ENCODE assay signal across 8 mouse cellular contexts in the genomic region with DNA sequence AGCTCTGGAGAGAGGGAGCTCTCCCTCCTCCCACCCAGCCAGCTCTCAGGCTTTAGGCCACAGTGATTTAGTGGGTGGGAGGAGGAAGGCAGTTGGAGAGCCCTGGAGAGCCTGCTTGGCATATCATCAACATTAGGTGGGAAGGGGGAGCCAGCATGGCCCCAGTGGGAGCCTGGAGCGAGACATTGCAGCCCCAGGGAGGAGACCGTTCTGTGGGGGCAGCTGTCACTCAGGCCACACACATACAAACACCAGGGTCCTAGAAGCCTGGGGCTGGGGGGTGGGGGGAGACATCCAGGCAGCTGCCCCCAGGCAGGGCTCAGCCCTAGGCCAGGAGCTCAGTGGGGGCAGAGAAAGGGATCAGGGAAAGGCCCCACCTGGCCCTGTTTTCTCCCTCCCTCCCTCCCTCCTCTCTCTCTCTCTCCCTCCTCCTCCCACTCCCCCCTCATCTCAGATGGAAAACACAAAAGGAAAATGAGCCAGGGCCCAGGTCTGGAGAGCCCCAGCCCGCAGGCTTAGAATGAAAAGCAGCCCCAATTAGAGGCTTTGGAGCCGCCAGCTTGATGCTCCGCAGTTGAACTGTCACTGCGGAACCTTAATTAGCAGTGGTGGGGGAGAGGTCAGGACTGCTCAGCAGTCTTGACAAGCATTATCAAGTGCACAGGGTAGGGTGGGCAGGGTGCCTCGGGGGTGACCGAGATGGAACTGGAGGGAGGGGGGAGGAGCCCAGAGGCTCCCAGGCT.
A peak's percentile ranks its signal among the peaks of the same experiment; 100 is the strongest.
DNase-seq lines count a peak whose midpoint lies in the region; ATAC-seq and TF ChIP-seq lines count a peak whose summit lies in the region.

No protein-coding gene starts in this region.

- H3K9me3 ChIP-seq in forebrain, embryonic 11.5 days (ENCODE audit: control insufficient read depth, low read length): no peaks in the 10 kb centered on the region
- no peaks in the 10 kb centered on the region for H3K9me3 ChIP-seq in liver, embryonic 13.5 days (replicated peaks)
- H3K9me3 ChIP-seq in stomach, embryonic 14.5 days (ENCODE audit: control insufficient read depth, low read depth, low read length): no peaks in the 10 kb centered on the region

- no peak for TF ChIP-seq CTCF in left cerebral cortex, adult 2 months (IDR thresholded peaks at IDR 0.05)

- H3K4me2 ChIP-seq in forebrain, embryonic 11.5 days (ENCODE audit: low read depth, low read length, severe bottlenecking): peak overlapping the region; percentile 32
- no peak overlapping the region for H3K4me2 ChIP-seq in liver, embryonic 13.5 days
- peak overlapping the region; percentile 18; the same call in 1 of the 2 replicates for H3K4me2 ChIP-seq in stomach, embryonic 14.5 days (replicated peaks; ENCODE audit: low read depth, low read length)

- no peaks in the 10 kb centered on the region for H3K27me3 ChIP-seq in forebrain, embryonic 11.5 days (ENCODE audit: control insufficient read depth, insufficient read depth, low read length)
- peaks cover 7% of the 10 kb centered on the region; the same call in 1 of the 2 replicates for H3K27me3 ChIP-seq in liver, embryonic 13.5 days
- no peaks in the 10 kb centered on the region for H3K27me3 ChIP-seq in stomach, embryonic 14.5 days (ENCODE audit: control insufficient read depth, insufficient read depth, low read length)

- H3K27ac ChIP-seq in left cerebral cortex, adult 2 months: peak overlapping the region; percentile 80
- peak overlapping the region; percentile 98 for H3K27ac ChIP-seq in forebrain, embryonic 11.5 days (ENCODE audit: low read depth, low read length)
- H3K27ac ChIP-seq in liver, embryonic 13.5 days: peak overlapping the region; percentile 41
- H3K27ac ChIP-seq in stomach, embryonic 14.5 days (ENCODE audit: low read length): peak overlapping the region; percentile 80

- under 1% methylated on average over 8 of the region's 8 CpGs for WGBS in forebrain, embryonic 11.5 days
- WGBS in liver, embryonic 13.5 days (ENCODE audit: insufficient replicate concordance): 38% methylated on average over 8 of the region's 8 CpGs
- WGBS in stomach, embryonic 14.5 days: 17% methylated on average over 8 of the region's 8 CpGs

- no peaks in the 10 kb centered on the region for H3K36me3 ChIP-seq in forebrain, embryonic 11.5 days (ENCODE audit: control insufficient read depth, insufficient read depth, low read length)
- no peaks in the 10 kb centered on the region for H3K36me3 ChIP-seq in liver, embryonic 13.5 days
- no peaks in the 10 kb centered on the region for H3K36me3 ChIP-seq in stomach, embryonic 14.5 days (ENCODE audit: control insufficient read depth, insufficient read depth, low read length)

- peak in 1 of 2 experiments; percentile 46 for DNase-seq in left cerebral cortex, adult 2 months (ENCODE audit: extremely low spot score in 1 of 2, low spot score in 2 of 2)
- no peak for DNase-seq in left cerebral cortex, postnatal 36 days (ENCODE audit: low spot score in 2 of 2)
- peak; percentile 88 for DNase-seq in forebrain, embryonic 11.5 days (ENCODE audit: low spot score)
- DNase-seq in liver, embryonic 13.5 days: no peak
- DNase-seq in urinary bladder, postnatal 4 days (ENCODE audit: low spot score in 2 of 2): no peak
- no peak for DNase-seq in thymus, postnatal 25 days
- no peak for DNase-seq in frontal cortex, postnatal 25 days (ENCODE audit: low spot score in 2 of 2)

- H3K9ac ChIP-seq in forebrain, embryonic 11.5 days (ENCODE audit: low read length): peak overlapping the region; percentile 52
- H3K9ac ChIP-seq in liver, embryonic 13.5 days: no peak overlapping the region
- no peak overlapping the region for H3K9ac ChIP-seq in stomach, embryonic 14.5 days (replicated peaks; ENCODE audit: low read depth, low read length)

- peak; percentile 87 for ATAC-seq in forebrain, embryonic 11.5 days (replicated peaks; ENCODE audit: low FRiP score)
- ATAC-seq in liver, embryonic 13.5 days (ENCODE audit: low read depth): peak; percentile 68
- ATAC-seq in stomach, embryonic 14.5 days (ENCODE audit: insufficient number of reproducible peaks, insufficient read depth, low FRiP score, low read depth): peak; percentile 61

- intact Hi-C loops in left cerebral cortex, adult 2 months (cut with DNase I): loop anchor here (5.0 kb wide), 1 partner anchor 43 kb away; no protein-coding TSS in a partner anchor
- intact Hi-C loops in left cerebral cortex, postnatal 36 days (cut with DNase I): loop anchor here (5.0 kb wide), 1 partner anchor 112 kb away; no protein-coding TSS in a partner anchor

- no peak overlapping the region for H3K4me3 ChIP-seq in left cerebral cortex, adult 2 months
- no peak overlapping the region for H3K4me3 ChIP-seq in forebrain, embryonic 11.5 days (ENCODE audit: low read depth, low read length)
- no peak overlapping the region for H3K4me3 ChIP-seq in liver, embryonic 13.5 days (replicated peaks)
- no peak overlapping the region for H3K4me3 ChIP-seq in stomach, embryonic 14.5 days (ENCODE audit: low read depth, low read length)

- H3K4me1 ChIP-seq in forebrain, embryonic 11.5 days (replicated peaks; ENCODE audit: control insufficient read depth, insufficient read depth, low read length): peaks cover 63% of the 10 kb centered on the region
- H3K4me1 ChIP-seq in liver, embryonic 13.5 days (replicated peaks): peaks cover 88% of the 10 kb centered on the region
- peaks cover 60% of the 10 kb centered on the region for H3K4me1 ChIP-seq in stomach, embryonic 14.5 days (ENCODE audit: control insufficient read depth, insufficient read depth, low read length)

Comparison
In these comparisons a context has a peak if more than half of its experiments do, and no peak if none do; other contexts are left out.
1. H3K27ac ChIP-seq: peak in every context shown above with its lines; median percentile 98 in forebrain, embryonic 11.5 days; 80 in left cerebral cortex, adult 2 months; 80 in stomach, embryonic 14.5 days; 41 in liver, embryonic 13.5 days.